Mouse (Mus musculus) liver, embryonic 14.5 days (tissue): ENCODE results near the gene Prm3. TPM values are rescaled to one million over a fixed set of nuclear protein-coding genes. Genes with fewer than 3 reads are reported as not detected.
"Not testable (repeated sequence)": the region's sequence is repeated elsewhere in the genome, so short reads cannot be mapped to it uniquely, and the experiment has no call there.

Experiments used
- ATAC-seq: fragments of 200-750 bp; cut with Nextera tagmentation; 2 replicates; pipeline ENCODE4 v1.8.0; 2017; ENCODE audit warnings: moderate number of reproducible peaks, mild to moderate bottlenecking, moderate library complexity; ENCODE audit not compliant: insufficient read depth
- DNase-seq, 3 experiments: peaks; one replicate each; pipeline ENCODE4 v3.0.0-alpha.2; 2012 to 2013; ENCODE audit warnings: low read depth in 3 of 3, low spot score in 3 of 3
- H3K27ac ChIP-seq: fragments of 300-500 bp; sonication (generic); 2 replicates; pipeline ENCODE4 v1.5.1; 2014; ENCODE audit warnings: moderate library complexity, mild to moderate bottlenecking, control low read depth, inconsistent platforms
- H3K27me3 ChIP-seq: fragments of 300-500 bp; sonication (generic); 2 replicates; pipeline ENCODE4 v1.6.1; 2014; ENCODE audit warnings: mild to moderate bottlenecking, low read length, moderate library complexity; ENCODE audit not compliant: control insufficient read depth, insufficient read depth
- H3K36me3 ChIP-seq: fragments of 300-500 bp; sonication (generic); replicated peaks from 2 replicates; pipeline ENCODE4 v1.6.1; 2014; ENCODE audit warnings: low read depth; ENCODE audit not compliant: control insufficient read depth, insufficient read depth
- H3K4me1 ChIP-seq, 2 experiments: fragments of 200-500 bp in 1 of 2; fragments of 300-500 bp in 1 of 2; sonication (generic) in 1 of 2; replicated peaks; 2 replicates each; pipeline ENCODE4 v1.6.1; 2012 to 2014; ENCODE audit warnings: antibody characterized with exemption in 1 of 2, inconsistent platforms in 1 of 2, low read length in 1 of 2; ENCODE audit not compliant: control insufficient read depth in 2 of 2, insufficient read depth in 2 of 2
- H3K4me2 ChIP-seq: fragments of 300-500 bp; sonication (generic); 2 replicates; pipeline ENCODE4 v1.6.1; 2014; ENCODE audit warnings: low read depth, mild to moderate bottlenecking, control low read depth, moderate library complexity
- H3K4me3 ChIP-seq, 2 experiments: fragments of 200-500 bp in 1 of 2; fragments of 300-500 bp in 1 of 2; sonication (generic) in 1 of 2; 2 replicates each; pipeline ENCODE4 v1.5.1; 2012 to 2014; ENCODE audit warnings: low read depth in 2 of 2, low read length in 2 of 2, mild to moderate bottlenecking in 2 of 2, control low read depth in 1 of 2, inconsistent platforms in 1 of 2, moderate library complexity in 1 of 2; ENCODE audit not compliant: insufficient read depth in 1 of 2
- H3K9ac ChIP-seq: fragments of 300-500 bp; sonication (generic); replicated peaks from 2 replicates; pipeline ENCODE4 v1.6.1; 2014; ENCODE audit warnings: mild to moderate bottlenecking, control low read depth, moderate library complexity
- H3K9me3 ChIP-seq: fragments of 300-500 bp; sonication (generic); 2 replicates; pipeline ENCODE4 v1.6.1; 2016; ENCODE audit warnings: low read length, mixed read lengths; ENCODE audit not compliant: control insufficient read depth
- CTCF ChIP-seq: IDR thresholded peaks from 2 replicates; pipeline ENCODE4 v1.5.1; 2016; ENCODE audit warnings: antibody characterized with exemption, low read depth, control low read depth
- EP300 ChIP-seq: IDR thresholded peaks from 2 replicates; pipeline ENCODE4 v1.6.1; 2016; ENCODE audit warnings: antibody characterized with exemption, low read depth
- WGBS: fragments of 180-500 bp; shearing (Covaris S2); extraction: QIAGEN DNeasy Blood & Tissue Kit; methylation state at CpG from one replicate; pipeline ENCODE4 v1.1.7; 2014; ENCODE audit not compliant: insufficient replicate concordance; 5-methylcytosine and 5-hydroxymethylcytosine counted together
- polyA plus RNA-seq, 2 experiments: library from polyadenylated mRNA; depleted of rRNA in 1 of 2; stranded (reverse) in 1 of 2; unstranded in 1 of 2; fragments of >200 nt; fragmentation: Nextera tagmentation in 1 of 2; extraction: Ambion mirVana in 1 of 2; gene quantifications; 2 replicates each; pipeline versions ENCODE4 v1.2.1 to v1.2.3; 2012 to 2014

Prm3 gene
- polyA plus RNA-seq, 2 experiments = not detected

DNA sequence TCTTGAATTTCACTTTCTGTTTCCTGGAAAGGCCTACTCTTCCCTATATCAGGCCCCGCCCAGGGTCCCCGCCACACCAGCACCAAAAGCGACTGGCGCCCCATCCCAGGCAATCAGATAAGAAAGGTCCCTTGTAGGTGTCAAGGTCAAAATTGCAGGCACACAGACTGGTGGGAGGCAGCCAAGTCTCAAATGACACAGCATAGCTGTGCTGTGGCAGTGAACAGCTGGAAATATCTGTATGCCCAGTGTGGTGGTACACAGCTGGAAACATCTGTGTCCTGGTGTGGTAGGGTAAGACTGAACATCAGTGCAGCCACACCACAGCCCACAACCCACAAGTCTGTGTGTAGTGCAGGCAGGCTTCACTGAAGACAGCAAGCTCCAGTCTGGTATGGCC, 24.1 kb upstream of the Prm3 start:
- Histone ChIP-seq H3K9me3 (no peaks in the 10 kb centered on the region), H3K4me1 (peaks cover 0 to 7% of the 10 kb centered on the region in 2 experiments; a peak in 2 of 4 replicates), H3K27ac (no peak overlapping the region), H3K36me3 (no peaks in the 10 kb centered on the region), H3K4me3 (no peak overlapping the region), H3K9ac (no peak overlapping the region), H3K4me2 (no peak overlapping the region), H3K27me3 (no peaks in the 10 kb centered on the region)
- TF ChIP-seq EP300 (no peak), CTCF (no peak)
- 8% methylated on average over 4 of the region's 4 CpGs for WGBS
- DNase-seq (peak in 1 of 3 experiments; percentile 11), ATAC-seq (no peak)

DNA sequence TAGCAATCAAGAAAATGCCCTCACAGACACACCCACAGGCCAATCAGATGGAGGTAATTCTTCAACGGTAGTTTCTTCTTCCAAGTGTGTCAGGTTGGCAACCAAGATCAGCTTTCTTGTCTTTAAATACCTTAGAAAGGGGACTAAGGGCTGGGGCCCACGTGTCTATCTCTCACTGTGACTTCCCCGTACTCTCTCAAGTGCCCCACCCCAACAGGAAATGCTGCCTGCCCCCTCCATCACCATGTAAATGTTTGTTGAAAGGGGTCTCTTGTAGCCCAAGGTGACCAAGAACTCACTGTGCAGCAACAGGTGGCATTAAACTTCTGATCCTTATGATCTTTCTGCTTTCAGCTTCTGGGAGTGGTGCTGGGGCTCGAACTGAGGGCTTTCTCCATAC, 23.0 kb upstream of the Prm3 start:
- Histone ChIP-seq H3K4me2 (no peak overlapping the region), H3K36me3 (no peaks in the 10 kb centered on the region), H3K27ac (no peak overlapping the region), H3K9ac (no peak overlapping the region), H3K4me1 (peaks cover 0 to 7% of the 10 kb centered on the region in 2 experiments; a peak in 2 of 4 replicates), H3K9me3 (no peaks in the 10 kb centered on the region), H3K4me3 (no peak overlapping the region), H3K27me3 (no peaks in the 10 kb centered on the region)
- TF ChIP-seq CTCF = no peak
- TF ChIP-seq EP300 = no peak
- WGBS = 43% methylated on average over 4 of the region's 4 CpGs
- ATAC-seq (no peak), DNase-seq (no peak)

DNA sequence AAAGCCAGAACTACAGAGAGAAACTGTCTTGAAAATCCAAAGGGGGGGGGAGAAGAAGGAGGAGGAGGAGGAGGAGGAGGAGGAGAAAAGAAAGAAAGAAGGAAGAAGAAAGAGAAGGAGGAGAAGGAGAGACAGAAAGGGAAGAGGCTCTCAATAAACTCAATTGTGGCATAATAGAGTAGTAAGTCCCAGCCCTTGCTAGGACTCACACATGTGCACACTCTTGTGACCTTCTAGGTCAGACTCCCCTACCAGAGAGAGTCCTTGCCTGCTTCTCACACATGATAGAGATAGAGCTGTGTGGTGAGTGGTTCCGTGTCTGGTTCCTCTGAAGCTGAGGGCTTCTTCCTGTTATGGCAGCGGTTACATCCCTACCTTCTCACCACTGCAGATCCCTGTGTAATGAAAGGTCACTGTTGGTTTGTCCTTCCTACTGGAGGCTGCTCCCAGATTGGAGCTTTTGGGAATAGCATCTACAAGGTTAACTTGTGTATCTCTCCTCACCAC, 22.2 kb upstream of the Prm3 start, which contains the start of gene Gm11172:
Gm11172 (plus strand) TSS at position 51 of the 507 bp plus-strand sequence.
- Histone ChIP-seq H3K4me3 (no peak within 1 kb of the TSS), H3K27ac (no peak within 1 kb of the TSS), H3K9me3 (no peaks in the 10 kb centered on the region), H3K27me3 (no peaks in the 10 kb centered on the region), H3K9ac (no peak within 1 kb of the TSS), H3K4me1 (peaks cover 0 to 7% of the 10 kb centered on the region in 2 experiments; a peak in 2 of 4 replicates), H3K4me2 (no peak within 1 kb of the TSS), H3K36me3 (no peaks in the 10 kb centered on the region)
- DNase-seq (no peak), ATAC-seq (no peak)
- WGBS = 35% methylated on average over 2 of the region's 2 CpGs
- TF ChIP-seq CTCF (no peak), EP300 (no peak)

DNA sequence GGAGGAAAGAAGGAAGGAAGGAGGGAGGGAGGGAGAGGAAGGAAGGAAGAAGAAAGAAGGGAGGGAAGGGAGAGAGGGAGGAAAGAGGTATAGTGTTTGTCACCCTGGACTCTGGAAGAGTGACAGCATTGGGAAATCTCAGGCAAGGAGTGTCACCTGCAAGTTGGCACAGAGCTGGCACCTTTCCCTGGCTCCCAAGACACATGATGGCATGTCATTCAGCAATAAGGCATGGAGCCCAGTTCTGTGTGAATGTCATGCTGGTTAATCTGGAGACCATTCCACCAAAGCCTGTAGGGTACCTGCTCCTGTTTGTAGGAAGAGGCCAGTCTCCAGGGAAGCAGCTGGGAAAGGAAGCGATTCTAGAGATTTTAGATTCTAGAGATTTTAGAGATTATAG, 19.7 kb upstream of the Prm3 start:
- no peaks in the 10 kb centered on the region for H3K27me3 ChIP-seq
- 54% methylated on average over 1 of the region's 1 CpGs for WGBS

DNA sequence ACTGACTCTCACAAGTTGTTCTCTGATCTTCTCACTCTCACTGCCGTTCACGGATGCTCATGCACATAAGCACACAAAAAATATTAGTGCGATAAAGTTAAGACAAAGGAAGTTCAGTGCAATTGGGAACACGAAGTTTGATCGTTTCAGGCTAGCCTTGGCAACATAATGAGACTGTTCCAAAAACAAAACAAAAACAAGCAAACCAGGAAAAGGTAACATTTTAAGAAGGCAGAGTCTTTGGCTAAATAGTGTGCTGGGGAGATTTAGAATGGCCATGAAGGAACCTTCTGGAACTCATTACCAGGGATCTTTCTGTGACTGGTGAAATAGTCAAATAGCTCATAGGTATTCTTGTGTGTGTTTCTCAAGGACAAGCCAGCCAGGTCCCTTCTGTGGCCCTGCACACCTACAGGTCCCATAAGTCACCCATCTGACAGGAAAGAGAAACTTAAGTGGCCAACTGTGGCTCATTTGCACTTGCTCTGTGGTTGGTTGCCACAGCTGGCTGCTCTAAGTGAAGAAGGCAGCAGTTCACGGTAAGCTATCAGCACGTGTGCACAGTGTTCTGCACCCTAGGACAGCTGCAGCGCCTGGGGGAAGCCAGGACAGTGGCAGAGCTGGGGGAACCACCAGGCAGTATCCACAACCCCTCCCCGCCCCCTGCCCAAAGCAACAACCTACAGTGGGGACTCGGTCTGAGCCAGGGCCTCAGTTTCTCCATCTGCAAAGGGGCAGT, 15.2 kb upstream of the Prm3 start, which contains the start of gene Prm1:
Prm1 (minus strand) TSS at position 51 of the 739 bp plus-strand sequence.
- ATAC-seq (no peak), DNase-seq (no peak)
- no peak for TF ChIP-seq EP300
- TF ChIP-seq CTCF = no peak
- Histone ChIP-seq H3K9me3 (no peaks in the 10 kb centered on the region), H3K27me3 (no peaks in the 10 kb centered on the region), H3K4me3 (no peak within 1 kb of the TSS), H3K4me1 (no peaks in the 10 kb centered on the region), H3K9ac (no peak within 1 kb of the TSS), H3K4me2 (no peak within 1 kb of the TSS), H3K36me3 (no peaks in the 10 kb centered on the region), H3K27ac (no peak within 1 kb of the TSS)
- 54% methylated on average over 10 of the region's 10 CpGs for WGBS

More for the DNA sequence above, 19.7 kb upstream of the Prm3 start:
- TF ChIP-seq EP300 = no peak
- no peak for TF ChIP-seq CTCF
- no peak overlapping the region for H3K27ac ChIP-seq
- no peak overlapping the region for H3K9ac ChIP-seq
- no peak overlapping the region for H3K4me3 ChIP-seq
- peaks cover 0 to 7% of the 10 kb centered on the region in 2 experiments; a peak in 2 of 4 replicates for H3K4me1 ChIP-seq
- DNase-seq (no peak), ATAC-seq (no peak)
- H3K36me3 ChIP-seq = no peaks in the 10 kb centered on the region
- no peak overlapping the region for H3K4me2 ChIP-seq
- H3K9me3 ChIP-seq = no peaks in the 10 kb centered on the region

DNA sequence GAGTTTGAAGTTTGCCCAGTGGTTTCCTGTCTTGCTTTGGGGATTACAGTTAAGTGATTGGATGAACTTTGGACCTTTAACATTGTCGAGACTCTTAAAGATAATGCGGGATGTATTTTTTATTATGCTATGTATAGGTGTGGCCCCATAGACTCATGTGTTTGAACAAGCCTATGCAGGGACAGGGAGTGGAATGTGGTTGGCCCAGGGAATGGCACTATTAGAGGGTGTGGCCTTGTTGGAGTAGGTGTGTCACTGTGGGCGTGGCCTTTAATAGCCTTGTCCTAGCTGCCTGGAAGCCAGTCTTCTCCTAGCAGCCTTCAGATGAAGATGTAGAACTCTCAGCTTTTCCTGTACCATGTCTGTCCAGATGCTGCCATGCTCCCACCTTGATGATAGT, 11.7 kb upstream of the Prm3 start:
- H3K9me3 ChIP-seq, H3K4me3 ChIP-seq, H3K27ac ChIP-seq, H3K4me2 ChIP-seq, H3K27me3 ChIP-seq, H3K9ac ChIP-seq, H3K36me3 ChIP-seq, H3K4me1 ChIP-seq, ATAC-seq, DNase-seq: not testable (repeated sequence)
- 60% methylated on average over 3 of the region's 3 CpGs for WGBS
